Mouse (Mus musculus) bone marrow, adult 2 months (tissue): Measurements from ENCODE around the gene Plxnd1.

ENCODE experiments used
- CTCF ChIP-seq: fragments of 200-500 bp; IDR thresholded peaks from 2 replicates; pipeline ENCODE4 v1.5.1; 2011; ENCODE audit warnings: low read length, control low read depth; ENCODE audit not compliant: control insufficient read depth, insufficient read depth
- POLR2A ChIP-seq: fragments of 200-500 bp; IDR thresholded peaks from 2 replicates; pipeline ENCODE4 v1.6.1; 2011; ENCODE audit warnings: low read depth, mild to moderate bottlenecking, control low read depth, low read length, borderline replicate concordance; ENCODE audit not compliant: control insufficient read depth

- no peak for TF ChIP-seq CTCF
- no peak for TF ChIP-seq POLR2A
These were observed 20.7 kb downstream of the Plxnd1 start for GRCm38 (mm10) chr6:115973881-115974662.
